Mouse (Mus musculus) small intestine, adult 2 months (tissue): Measurements from ENCODE around the gene Lamtor1.

ENCODE experiments used
- CTCF ChIP-seq: fragments of 200-500 bp; IDR thresholded peaks from 2 replicates; pipeline ENCODE4 v1.5.1; 2012; ENCODE audit warnings: low read depth, mild to moderate bottlenecking, control low read depth, inconsistent platforms, low read length, moderate library complexity, mixed read lengths; ENCODE audit not compliant: insufficient replicate concordance, insufficient read length; ENCODE audit errors: extremely low read depth
- POLR2A ChIP-seq: fragments of 200-500 bp; IDR thresholded peaks from 2 replicates; pipeline ENCODE4 v1.6.1; 2012; ENCODE audit warnings: low read depth, mild to moderate bottlenecking, control low read depth, inconsistent platforms, low read length, moderate library complexity

DNA sequence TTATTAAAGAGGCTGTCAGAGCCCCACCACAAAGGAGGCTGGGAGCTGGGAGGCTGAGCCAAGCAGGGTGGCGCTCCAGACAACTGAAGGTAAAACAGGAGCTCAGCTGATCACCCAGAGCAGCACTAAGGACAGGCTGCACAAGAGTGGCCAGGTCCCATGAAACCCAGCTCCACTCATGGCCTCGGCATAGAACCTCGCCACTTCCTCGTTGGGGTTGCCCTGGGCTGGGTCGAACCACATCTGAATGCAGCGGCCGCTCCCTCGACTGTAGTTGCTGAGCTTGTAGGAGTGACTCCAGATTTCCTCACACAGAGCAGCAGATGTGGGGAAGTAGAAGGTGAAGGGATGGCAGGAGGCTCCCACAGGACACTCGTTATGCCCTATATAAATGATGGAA, 47.3 kb upstream of the Lamtor1 start:
- TF ChIP-seq CTCF (no peak), POLR2A (no peak)
